Mouse (Mus musculus): ENCODE results near the gene Hic1. TPM values are rescaled to one million over a fixed set of nuclear protein-coding genes. Genes with fewer than 3 reads are reported as not detected.

The Hic1 gene
- total RNA-seq, 1 experiment, result 2.1 TPM

GRCm38 (mm10) chr11:75159564-75159963 is 9.8 kb downstream of the Hic1 start:
- Histone ChIP-seq H3K9me3 (ENCODE audit: control insufficient read depth, insufficient read depth, low read depth, low read length) (no peaks in the 10 kb centered on the region), H3K4me3 (ENCODE audit: insufficient read depth in 1 of 2, low read depth in 1 of 2, low read length in 2 of 2, poor library complexity in 1 of 2, severe bottlenecking in 1 of 2) (no peak overlapping the region), H3K27ac (ENCODE audit: insufficient read depth, low read depth, low read length, poor library complexity, severe bottlenecking) (no peak overlapping the region), H3K4me1 (ENCODE audit: control insufficient read depth in 2 of 2, insufficient read depth in 2 of 2, low read length in 2 of 2, poor library complexity in 1 of 2) (no peaks in the 10 kb centered on the region), H3K9ac (ENCODE audit: insufficient read depth, low read depth, low read length, poor library complexity, severe bottlenecking) (no peak overlapping the region), H3K36me3 (ENCODE audit: control insufficient read depth, insufficient read depth, low read length, poor library complexity, severe bottlenecking) (no peaks in the 10 kb centered on the region; the same call in 1 of the 2 replicates)
- TF ChIP-seq ZC3H11A (IDR thresholded peaks at IDR 0.05; ENCODE audit: borderline replicate concordance, low read depth, low read length), result peak; percentile 4; the same call in 1 of the 2 replicates
- TF ChIP-seq MAFK (IDR thresholded peaks at IDR 0.05; ENCODE audit: insufficient read depth, low read depth, low read length), result no peak
- DNase-seq (ENCODE audit: low read depth, low spot score), result no peak
- in situ Hi-C loops (cut with MboI; ENCODE audit: low sequenced_read_pairs in 2 of 2, unreplicated experiment in 2 of 2), result no loop called here

DNA sequence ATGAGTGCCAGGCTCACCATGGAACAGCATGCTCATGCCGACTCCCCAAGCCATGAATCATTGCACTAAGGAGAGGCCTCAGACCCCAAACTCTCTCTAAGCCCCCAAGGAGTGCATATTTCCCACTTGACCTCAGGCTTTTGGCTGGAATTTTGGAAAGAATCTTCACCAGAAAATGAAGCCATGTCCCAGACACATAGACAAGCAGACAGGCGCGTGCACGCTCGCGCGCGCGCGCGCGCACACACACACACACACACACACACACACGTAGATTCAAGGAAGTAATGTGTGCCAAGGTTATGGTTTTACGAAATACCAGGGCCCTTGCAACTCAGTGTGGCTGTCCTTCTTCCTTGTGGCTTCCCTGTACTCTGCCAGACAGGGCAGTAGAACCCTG is 10.9 kb downstream of the Hic1 start:
- no peak for TF ChIP-seq ZNF384 (IDR thresholded peaks at IDR 0.05; ENCODE audit: low read depth, low read length)
- TF ChIP-seq ZC3H11A (IDR thresholded peaks at IDR 0.05; ENCODE audit: borderline replicate concordance, low read depth, low read length), result no peak
- no peak for TF ChIP-seq CHD2 (IDR thresholded peaks at IDR 0.05; ENCODE audit: low read depth, low read length)
- no peak for TF ChIP-seq HCFC1 (IDR thresholded peaks at IDR 0.05; ENCODE audit: borderline replicate concordance, insufficient read depth, low read length)
- TF ChIP-seq MAFK (IDR thresholded peaks at IDR 0.05; ENCODE audit: insufficient read depth, low read depth, low read length), result no peak
- H3K36me3 ChIP-seq (ENCODE audit: control insufficient read depth, insufficient read depth, low read length, poor library complexity, severe bottlenecking), result no peaks in the 10 kb centered on the region; the same call in 1 of the 2 replicates
- no peak overlapping the region for H3K9ac ChIP-seq (ENCODE audit: insufficient read depth, low read depth, low read length, poor library complexity, severe bottlenecking)
- no peak overlapping the region for H3K4me3 ChIP-seq (ENCODE audit: insufficient read depth in 1 of 2, low read depth in 1 of 2, low read length in 2 of 2, poor library complexity in 1 of 2, severe bottlenecking in 1 of 2)
- no peaks in the 10 kb centered on the region for H3K9me3 ChIP-seq (ENCODE audit: control insufficient read depth, insufficient read depth, low read depth, low read length)
- no peak for DNase-seq (ENCODE audit: low read depth, low spot score)
- in situ Hi-C loops (cut with MboI; ENCODE audit: low sequenced_read_pairs in 2 of 2, unreplicated experiment in 2 of 2), result no loop called here
- no peak overlapping the region for H3K27ac ChIP-seq (ENCODE audit: insufficient read depth, low read depth, low read length, poor library complexity, severe bottlenecking)
- no peaks in the 10 kb centered on the region for H3K4me1 ChIP-seq (ENCODE audit: control insufficient read depth in 2 of 2, insufficient read depth in 2 of 2, low read length in 2 of 2, poor library complexity in 1 of 2)

DNA sequence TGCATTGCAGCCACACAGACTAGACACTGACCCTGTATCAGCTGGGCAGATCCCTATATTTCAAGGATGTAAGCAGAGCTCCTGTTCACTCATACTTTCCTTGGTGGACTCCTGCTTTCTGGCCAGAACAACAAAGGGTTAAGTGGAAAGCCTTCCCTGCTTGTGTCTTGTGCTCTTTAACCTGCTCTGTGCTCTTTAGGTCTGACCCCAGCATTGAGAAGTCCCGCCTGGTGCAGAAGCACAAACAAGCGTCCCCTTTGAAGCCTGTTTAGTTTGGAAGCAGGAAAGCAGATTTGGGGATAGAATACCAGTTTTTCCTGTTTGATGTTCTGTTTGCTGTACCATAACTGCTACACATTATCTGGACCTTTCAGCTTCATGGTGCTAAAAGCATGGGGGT is 11.4 kb downstream of the Hic1 start:
- H3K27ac ChIP-seq (ENCODE audit: insufficient read depth, low read depth, low read length, poor library complexity, severe bottlenecking), result no peak overlapping the region
- no peaks in the 10 kb centered on the region; the same call in 1 of the 2 replicates for H3K36me3 ChIP-seq (ENCODE audit: control insufficient read depth, insufficient read depth, low read length, poor library complexity, severe bottlenecking)

DNA sequence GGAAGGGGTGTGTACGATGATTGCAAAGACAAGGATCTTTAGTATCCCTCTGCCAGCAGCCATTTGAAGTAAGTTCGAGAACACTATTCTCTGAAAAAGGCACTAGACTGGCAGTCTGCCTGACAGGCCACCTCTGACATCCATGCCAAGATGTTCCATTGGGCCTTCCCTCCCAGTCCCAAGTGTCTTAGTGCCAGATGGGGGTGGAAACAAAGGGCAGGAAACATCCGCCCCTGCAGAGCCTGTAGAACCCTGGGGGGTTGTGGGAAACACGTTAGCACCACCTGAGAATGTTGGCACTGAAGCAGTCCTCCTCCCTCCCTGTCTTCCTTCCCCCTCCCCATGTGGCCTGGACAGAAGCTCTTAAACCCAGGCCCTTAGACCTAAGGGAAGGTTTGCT is 12.3 kb downstream of the Hic1 start:
- Histone ChIP-seq H3K4me3 (ENCODE audit: insufficient read depth in 1 of 2, low read depth in 1 of 2, low read length in 2 of 2, poor library complexity in 1 of 2, severe bottlenecking in 1 of 2) (no peak overlapping the region), H3K9ac (ENCODE audit: insufficient read depth, low read depth, low read length, poor library complexity, severe bottlenecking) (no peak overlapping the region), H3K27ac (ENCODE audit: insufficient read depth, low read depth, low read length, poor library complexity, severe bottlenecking) (no peak overlapping the region), H3K36me3 (ENCODE audit: control insufficient read depth, insufficient read depth, low read length, poor library complexity, severe bottlenecking) (no peaks in the 10 kb centered on the region), H3K4me1 (ENCODE audit: control insufficient read depth in 2 of 2, insufficient read depth in 2 of 2, low read length in 2 of 2, poor library complexity in 1 of 2) (no peaks in the 10 kb centered on the region), H3K9me3 (ENCODE audit: control insufficient read depth, insufficient read depth, low read depth, low read length) (no peaks in the 10 kb centered on the region)
- no peak for DNase-seq (ENCODE audit: low read depth, low spot score)
- TF ChIP-seq ZNF384 (IDR thresholded peaks at IDR 0.05; ENCODE audit: low read depth, low read length), result no peak
- TF ChIP-seq CHD2 (IDR thresholded peaks at IDR 0.05; ENCODE audit: low read depth, low read length), result no peak
- no peak for TF ChIP-seq HCFC1 (IDR thresholded peaks at IDR 0.05; ENCODE audit: borderline replicate concordance, insufficient read depth, low read length)
- no peak for TF ChIP-seq ZC3H11A (IDR thresholded peaks at IDR 0.05; ENCODE audit: borderline replicate concordance, low read depth, low read length)
- TF ChIP-seq MAFK (IDR thresholded peaks at IDR 0.05; ENCODE audit: insufficient read depth, low read depth, low read length), result no peak
- in situ Hi-C loops (cut with MboI; ENCODE audit: low sequenced_read_pairs in 2 of 2, unreplicated experiment in 2 of 2), result no loop called here

More for the DNA sequence above, 11.4 kb downstream of the Hic1 start:
- H3K9ac ChIP-seq (ENCODE audit: insufficient read depth, low read depth, low read length, poor library complexity, severe bottlenecking), result no peak overlapping the region
- DNase-seq (ENCODE audit: low read depth, low spot score), result no peak
- TF ChIP-seq CHD2 (IDR thresholded peaks at IDR 0.05; ENCODE audit: low read depth, low read length) (no peak), MAFK (IDR thresholded peaks at IDR 0.05; ENCODE audit: insufficient read depth, low read depth, low read length) (no peak), HCFC1 (IDR thresholded peaks at IDR 0.05; ENCODE audit: borderline replicate concordance, insufficient read depth, low read length) (no peak), ZC3H11A (IDR thresholded peaks at IDR 0.05; ENCODE audit: borderline replicate concordance, low read depth, low read length) (no peak), ZNF384 (IDR thresholded peaks at IDR 0.05; ENCODE audit: low read depth, low read length) (no peak)
- no peaks in the 10 kb centered on the region for H3K4me1 ChIP-seq (ENCODE audit: control insufficient read depth in 2 of 2, insufficient read depth in 2 of 2, low read length in 2 of 2, poor library complexity in 1 of 2)
- no peak overlapping the region for H3K4me3 ChIP-seq (ENCODE audit: insufficient read depth in 1 of 2, low read depth in 1 of 2, low read length in 2 of 2, poor library complexity in 1 of 2, severe bottlenecking in 1 of 2)
- no peaks in the 10 kb centered on the region for H3K9me3 ChIP-seq (ENCODE audit: control insufficient read depth, insufficient read depth, low read depth, low read length)
- in situ Hi-C loops (cut with MboI; ENCODE audit: low sequenced_read_pairs in 2 of 2, unreplicated experiment in 2 of 2), result no loop called here

DNA sequence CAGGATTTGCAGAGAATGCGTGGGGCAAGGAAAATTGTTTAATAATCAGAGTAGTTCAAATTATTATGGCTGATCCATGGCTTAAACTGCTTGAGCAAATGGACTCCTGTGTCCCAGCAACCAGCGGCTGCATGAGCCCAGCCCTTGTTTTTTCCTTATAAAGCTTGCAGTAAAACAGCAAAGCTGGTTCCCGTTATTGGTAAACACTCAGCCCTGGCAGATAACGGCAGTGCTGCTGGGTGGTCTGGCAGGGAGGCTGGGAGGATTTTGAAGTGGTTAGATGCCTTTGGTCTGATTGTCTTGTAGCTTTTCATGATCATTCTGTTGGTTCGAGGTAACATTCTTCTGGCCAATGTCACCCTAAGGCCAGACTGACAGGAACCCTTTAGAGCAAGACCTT is 12.9 kb downstream of the Hic1 start:
- H3K9me3 ChIP-seq (ENCODE audit: control insufficient read depth, insufficient read depth, low read depth, low read length), result no peaks in the 10 kb centered on the region
- in situ Hi-C loops (cut with MboI; ENCODE audit: low sequenced_read_pairs in 2 of 2, unreplicated experiment in 2 of 2), result no loop called here
- no peaks in the 10 kb centered on the region for H3K36me3 ChIP-seq (ENCODE audit: control insufficient read depth, insufficient read depth, low read length, poor library complexity, severe bottlenecking)
- DNase-seq (ENCODE audit: low read depth, low spot score), result no peak
- no peak overlapping the region for H3K4me3 ChIP-seq (ENCODE audit: insufficient read depth in 1 of 2, low read depth in 1 of 2, low read length in 2 of 2, poor library complexity in 1 of 2, severe bottlenecking in 1 of 2)
- no peak overlapping the region for H3K27ac ChIP-seq (ENCODE audit: insufficient read depth, low read depth, low read length, poor library complexity, severe bottlenecking)
- H3K9ac ChIP-seq (ENCODE audit: insufficient read depth, low read depth, low read length, poor library complexity, severe bottlenecking), result no peak overlapping the region
- TF ChIP-seq CHD2 (IDR thresholded peaks at IDR 0.05; ENCODE audit: low read depth, low read length) (no peak), HCFC1 (IDR thresholded peaks at IDR 0.05; ENCODE audit: borderline replicate concordance, insufficient read depth, low read length) (no peak), MAFK (IDR thresholded peaks at IDR 0.05; ENCODE audit: insufficient read depth, low read depth, low read length) (no peak), ZC3H11A (IDR thresholded peaks at IDR 0.05; ENCODE audit: borderline replicate concordance, low read depth, low read length) (no peak), ZNF384 (IDR thresholded peaks at IDR 0.05; ENCODE audit: low read depth, low read length) (no peak)
- H3K4me1 ChIP-seq (ENCODE audit: control insufficient read depth in 2 of 2, insufficient read depth in 2 of 2, low read length in 2 of 2, poor library complexity in 1 of 2), result no peaks in the 10 kb centered on the region
